Mouse (Mus musculus): ENCODE measurements at regions not wholly inside any gene's neighbourhood (a gene's known extent, or its start where the extent isn't known, plus 50 kb on each side); places are given as distances from the start of the nearest gene placed in this dataset.

- TF ChIP-seq GATA1 (IDR thresholded peaks at IDR 0.05; ENCODE audit: borderline replicate concordance, low read length): no peak
- TF ChIP-seq FLI1 (IDR thresholded peaks at IDR 0.05; ENCODE audit: low read length): no peak
Observed at GRCm38 (mm10) chr9:8443315-8443714, 100.6 kb upstream of the Trpc6 start.
